Mouse (Mus musculus) liver, adult 2 months (tissue): Measurements from ENCODE around the gene Mast3.

Source experiments
- CTCF ChIP-seq: fragments of 200-500 bp; IDR thresholded peaks from 2 replicates; pipeline ENCODE4 v1.5.1; 2011; ENCODE audit warnings: low read depth, low read length, control low read depth
- POLR2A ChIP-seq: fragments of 200-500 bp; IDR thresholded peaks from 2 replicates; pipeline ENCODE4 v1.6.1; 2011; ENCODE audit warnings: low read length, control low read depth; ENCODE audit not compliant: insufficient read depth; ENCODE audit errors: extremely low read depth

GRCm38 (mm10) chr8:70764676-70765075 is 40.2 kb downstream of the Mast3 start:
- TF ChIP-seq POLR2A (no peak), CTCF (no peak)
